In the genomic region with DNA sequence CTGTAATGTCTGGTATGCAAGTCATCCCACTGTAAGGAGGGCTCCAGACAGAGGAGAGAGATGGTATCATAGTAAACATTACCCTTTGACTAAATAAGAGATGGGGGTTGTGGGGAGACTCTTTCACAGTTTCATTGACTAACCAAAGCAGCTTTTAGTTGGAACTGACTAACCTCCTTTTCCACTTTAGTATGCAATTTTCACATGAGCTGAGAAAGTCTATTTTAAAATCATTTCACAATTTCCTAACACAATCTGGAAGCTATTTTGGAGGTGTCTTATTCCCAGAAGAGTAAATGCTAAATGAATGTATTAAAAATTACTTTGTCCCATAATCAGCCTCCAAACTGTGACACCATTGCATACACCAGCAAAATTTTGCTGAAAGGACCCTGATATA, we compare ENCODE assay signal across 16 mouse cellular contexts.
"Had no signal": no experiment of that assay in that cellular context is flagged by ENCODE, and none has a peak within 500 bp of the region (broad histone marks: within the 10 kb centered on the region; RNA-seq: fewer than 3 reads in every experiment).

No protein-coding gene starts in this region.

- H3K4me2 ChIP-seq: intestine, embryonic 15.5 days; limb, embryonic 15.5 days; liver, embryonic 12.5 days; lung, embryonic 14.5 days; midbrain, embryonic 11.5 days; midbrain, embryonic 15.5 days; neural tube, embryonic 12.5 days; stomach, embryonic 15.5 days had no signal

- ATAC-seq: intestine, embryonic 15.5 days; liver, embryonic 12.5 days; midbrain, embryonic 15.5 days had no signal

- H3K9me3 ChIP-seq: intestine, embryonic 15.5 days; limb, embryonic 15.5 days; liver, embryonic 12.5 days; midbrain, embryonic 15.5 days; neural tube, embryonic 12.5 days; stomach, embryonic 15.5 days had no signal

- H3K4me3 ChIP-seq: intestine, embryonic 15.5 days; layer of hippocampus, adult 2 months; limb, embryonic 15.5 days; liver, embryonic 12.5 days; midbrain, embryonic 15.5 days; neural tube, embryonic 12.5 days; stomach, embryonic 15.5 days had no signal

- DNase-seq: kidney, adult 18-20 months; kidney, postnatal 10 days; kidney, postnatal 4 days; lung, embryonic 14.5 days; lung, postnatal 10 days; lung, postnatal 4 days; right cerebral cortex, postnatal 14 days; thymus, postnatal 36 days had no signal

- H3K27me3 ChIP-seq: intestine, embryonic 15.5 days; limb, embryonic 15.5 days; liver, embryonic 12.5 days; midbrain, embryonic 15.5 days; neural tube, embryonic 12.5 days; stomach, embryonic 15.5 days had no signal

- H3K36me3 ChIP-seq: intestine, embryonic 15.5 days; limb, embryonic 15.5 days; liver, embryonic 12.5 days; midbrain, embryonic 15.5 days; neural tube, embryonic 12.5 days; stomach, embryonic 15.5 days had no signal

- H3K4me1 ChIP-seq: intestine, embryonic 15.5 days; limb, embryonic 15.5 days; liver, embryonic 12.5 days; midbrain, embryonic 15.5 days; neural tube, embryonic 12.5 days; stomach, embryonic 15.5 days had no signal

- H3K27ac ChIP-seq: intestine, embryonic 15.5 days; layer of hippocampus, adult 2 months; limb, embryonic 15.5 days; liver, embryonic 12.5 days; midbrain, embryonic 15.5 days; neural tube, embryonic 12.5 days; stomach, embryonic 15.5 days had no signal

- H3K9ac ChIP-seq: intestine, embryonic 15.5 days; limb, embryonic 15.5 days; liver, embryonic 12.5 days; lung, embryonic 14.5 days; midbrain, embryonic 15.5 days; neural tube, embryonic 12.5 days; stomach, embryonic 15.5 days had no signal
